Mouse (Mus musculus) lung, adult 18-20 months (tissue): ENCODE data around the gene Hspb3.

Experiments used
- DNase-seq, 2 experiments: peaks; one replicate each; pipeline ENCODE4 v3.0.0; 2022; ENCODE audit warnings: mixed read lengths in 2 of 2

Hspb3 gene

DNA sequence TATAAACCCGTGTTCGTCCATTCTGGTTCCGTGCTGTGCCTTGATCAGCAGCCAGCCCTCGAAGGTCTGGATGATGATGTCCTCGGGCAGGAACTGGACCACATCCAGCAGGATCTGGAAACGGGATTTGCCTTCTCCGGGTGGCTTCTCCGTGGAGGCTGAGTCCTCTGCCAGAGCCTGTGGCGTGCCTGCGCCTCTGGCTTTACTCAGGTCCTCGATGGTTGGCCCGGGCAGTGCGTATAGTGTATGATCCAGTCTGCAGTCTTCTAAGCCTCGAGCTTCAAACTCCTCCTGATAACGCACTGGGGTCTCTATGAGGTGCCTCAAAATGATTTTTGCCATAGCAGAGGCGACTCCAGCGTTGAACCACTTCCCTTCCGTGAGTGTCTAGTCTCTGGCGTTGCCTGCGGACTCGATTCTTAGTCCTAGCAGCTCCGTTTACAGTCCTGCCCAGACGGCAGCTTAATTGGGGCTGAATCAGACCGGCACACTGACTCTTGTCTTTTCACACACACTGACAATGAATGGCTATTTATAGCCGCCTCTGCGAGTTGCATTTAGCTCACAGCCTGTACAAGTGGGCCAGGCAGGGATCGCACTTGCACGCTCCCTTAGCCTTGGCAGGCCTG lies at the start of gene Hspb3:
TSS of gene Hspb3 (minus strand) at position 526 of the 629 bp plus-strand sequence.
- no peak for DNase-seq

DNA sequence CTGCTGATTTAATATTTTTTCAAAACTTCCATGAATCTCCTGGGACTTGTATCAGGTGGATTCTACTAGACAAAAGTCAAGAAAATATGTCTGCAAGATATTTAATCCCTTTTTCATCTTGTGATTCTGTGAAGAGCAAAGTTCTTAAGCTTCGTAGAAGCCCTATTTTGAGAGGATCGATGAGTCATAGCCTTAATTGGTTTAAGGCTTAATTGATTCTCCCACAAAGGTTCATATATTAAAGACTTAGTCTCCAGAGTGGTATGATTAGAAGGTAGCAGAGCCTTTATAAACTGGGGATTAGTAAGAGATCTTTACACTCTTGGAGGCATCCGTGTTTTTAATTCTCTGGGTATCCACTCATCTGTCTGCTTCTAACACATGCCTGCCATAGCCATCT lies 49.7 kb upstream of the Hspb3 start:
- no peak for DNase-seq

DNA sequence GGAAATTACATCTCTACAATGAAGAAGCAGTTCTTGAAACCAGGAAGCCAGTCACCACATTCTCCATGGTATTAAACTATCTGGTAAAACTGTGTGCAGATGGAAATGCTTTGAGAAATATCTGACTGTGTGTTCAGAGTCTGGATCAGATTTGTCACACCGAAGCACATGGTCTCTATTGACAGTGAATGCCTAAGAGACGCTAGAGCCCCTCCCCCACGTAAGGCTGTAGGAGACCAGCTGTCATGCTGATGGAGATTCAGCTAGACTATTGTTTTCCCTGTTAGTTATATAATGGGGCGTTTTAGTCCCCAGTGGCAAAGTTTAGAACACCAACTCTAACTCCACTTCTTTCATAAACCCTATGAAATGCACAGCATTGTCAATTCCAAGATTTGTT lies 42.7 kb upstream of the Hspb3 start:
- no peak for DNase-seq

DNA sequence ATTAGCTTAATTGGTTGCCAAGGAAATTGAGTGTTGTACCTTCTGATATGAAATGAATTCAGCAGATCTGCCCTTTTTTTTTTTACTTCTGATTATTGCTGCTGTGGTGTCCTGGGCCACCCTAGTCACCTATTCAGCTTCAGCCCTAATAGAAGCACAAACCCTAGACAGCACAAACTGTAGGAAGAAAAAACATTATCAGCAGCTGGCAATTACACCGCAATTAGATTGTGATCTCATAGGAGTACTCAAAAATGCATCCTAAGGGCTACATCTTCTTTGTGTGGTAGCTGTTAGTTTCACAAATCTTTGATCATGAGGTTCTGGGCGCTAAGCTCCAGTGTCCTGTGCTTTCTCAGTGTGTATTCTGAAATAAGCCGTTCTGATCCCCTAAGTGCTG lies 37.7 kb upstream of the Hspb3 start:
- no peak for DNase-seq

DNA sequence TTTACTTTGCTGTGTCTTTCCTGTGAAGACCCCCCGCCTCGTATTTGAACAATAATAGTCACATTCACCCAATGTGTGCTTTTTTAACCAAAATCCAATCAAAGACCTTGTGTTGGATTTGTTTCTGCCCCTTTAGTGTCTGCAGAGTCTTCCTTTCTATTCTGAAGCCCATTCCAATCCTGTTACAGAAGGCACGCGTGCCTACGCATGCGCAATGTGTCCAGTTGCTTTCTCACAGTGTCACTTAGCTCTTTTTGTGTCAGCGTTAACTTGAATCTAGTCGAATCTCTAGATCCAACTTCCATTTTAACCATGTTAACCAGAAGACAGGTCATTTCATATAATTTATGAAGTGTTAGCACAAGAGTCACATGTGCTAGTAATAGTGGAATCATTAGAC lies 36.5 kb upstream of the Hspb3 start:
- no peak for DNase-seq

DNA sequence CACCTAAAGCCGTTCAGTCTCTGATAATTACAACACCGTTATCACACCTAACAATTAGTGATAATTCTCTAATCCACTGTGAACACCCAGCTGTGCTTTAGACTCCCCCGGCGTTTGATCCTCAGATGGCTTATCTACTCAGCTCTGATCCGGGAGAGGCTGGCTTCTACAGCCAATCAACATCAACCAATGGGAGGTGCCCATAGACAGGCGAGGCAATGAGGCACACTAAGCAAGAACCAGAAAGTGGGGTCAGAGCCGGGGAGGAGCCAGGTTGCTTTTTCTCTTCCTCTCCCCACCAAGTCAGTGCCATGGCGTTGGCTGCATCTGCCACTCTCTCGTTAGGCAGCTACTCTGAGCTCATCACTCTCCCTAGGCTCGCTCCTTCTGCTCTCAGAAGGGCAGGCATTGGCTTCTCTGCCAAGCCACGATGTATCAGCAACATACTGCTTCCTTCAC lies 36.0 kb upstream of the Hspb3 start:
- DNase-seq, result no peak

DNA sequence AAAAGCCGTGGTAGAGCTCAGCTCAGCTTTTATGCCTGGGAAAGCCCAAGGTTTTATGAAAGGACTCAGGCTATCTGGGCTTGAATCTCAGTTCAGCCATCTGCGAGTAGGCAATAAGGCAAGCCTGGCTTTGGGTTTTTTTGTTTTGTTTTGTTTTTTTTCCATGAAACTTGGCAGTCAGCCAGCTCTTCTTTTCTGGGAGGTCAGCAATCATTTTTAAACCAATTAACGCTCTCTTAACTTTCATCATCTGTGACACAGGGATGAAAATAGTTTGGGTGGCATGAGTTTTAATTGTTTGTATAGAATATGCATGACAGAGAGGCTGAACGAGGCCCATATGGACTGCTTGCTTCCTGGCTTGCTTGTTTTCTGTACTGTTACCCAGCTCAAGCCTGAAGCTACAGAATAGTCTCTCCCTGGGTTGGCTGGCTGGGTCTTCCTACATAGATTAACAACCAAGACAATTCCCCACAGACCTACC lies 33.4 kb upstream of the Hspb3 start:
- DNase-seq, result no peak

DNA sequence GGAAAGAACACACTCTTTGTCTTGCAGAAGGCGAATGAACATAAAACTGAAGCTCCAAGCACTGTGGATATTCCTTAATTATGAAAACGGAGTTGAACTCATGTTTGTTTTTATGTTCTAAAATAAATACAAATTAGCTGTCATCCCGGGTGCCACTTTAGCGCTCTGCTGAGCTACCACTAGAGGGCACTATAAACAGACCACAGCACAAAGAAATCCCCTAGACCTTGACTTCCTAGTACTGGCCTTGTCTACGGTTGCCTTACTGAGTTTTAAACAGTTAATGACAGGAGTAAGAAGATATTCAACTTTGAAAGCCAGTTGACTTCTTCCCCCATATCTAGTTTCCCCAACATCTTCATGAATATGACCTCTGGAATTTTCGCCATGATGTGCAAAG lies 29.9 kb upstream of the Hspb3 start:
- DNase-seq, result peak; percentile 11 to 24

DNA sequence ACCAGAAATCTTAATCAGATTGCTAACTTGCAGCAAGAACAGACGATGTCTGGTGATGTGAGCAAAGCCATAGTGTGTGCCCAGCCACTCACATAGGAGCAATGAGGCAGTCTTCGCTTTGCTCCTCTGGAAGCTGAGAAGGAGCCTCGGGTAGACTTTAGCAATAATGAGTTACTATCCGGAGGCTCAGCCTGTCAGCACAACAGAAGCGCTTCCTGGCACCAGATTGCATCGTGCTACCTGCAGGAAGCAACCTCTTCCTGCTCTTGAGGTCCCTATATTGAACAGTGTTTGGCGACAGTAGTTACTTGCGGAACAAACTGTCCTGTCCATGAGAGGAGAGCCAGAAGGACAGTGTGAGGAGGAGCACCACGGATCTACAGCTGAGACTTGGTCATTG lies 28.2 kb upstream of the Hspb3 start:
- no peak for DNase-seq

DNA sequence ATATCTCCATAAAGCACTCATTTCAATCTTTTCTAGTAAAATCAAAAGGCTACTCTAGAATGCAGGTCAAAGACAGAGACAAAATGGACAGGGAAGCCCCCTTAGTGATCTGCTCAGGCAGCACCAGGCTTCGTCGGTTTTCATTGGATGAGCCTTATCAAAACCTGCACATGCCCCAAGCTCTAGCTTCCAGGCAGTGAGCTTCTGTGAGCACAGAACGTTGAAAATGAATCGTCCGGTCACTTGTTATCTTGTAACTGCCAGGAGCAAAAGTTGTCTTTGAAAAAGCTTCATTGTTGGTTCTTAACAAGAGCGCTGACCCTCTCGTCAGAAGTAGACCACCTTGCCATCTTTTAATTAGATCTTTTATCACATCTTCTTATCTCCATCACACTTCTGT lies 26.4 kb upstream of the Hspb3 start:
- no peak for DNase-seq

DNA sequence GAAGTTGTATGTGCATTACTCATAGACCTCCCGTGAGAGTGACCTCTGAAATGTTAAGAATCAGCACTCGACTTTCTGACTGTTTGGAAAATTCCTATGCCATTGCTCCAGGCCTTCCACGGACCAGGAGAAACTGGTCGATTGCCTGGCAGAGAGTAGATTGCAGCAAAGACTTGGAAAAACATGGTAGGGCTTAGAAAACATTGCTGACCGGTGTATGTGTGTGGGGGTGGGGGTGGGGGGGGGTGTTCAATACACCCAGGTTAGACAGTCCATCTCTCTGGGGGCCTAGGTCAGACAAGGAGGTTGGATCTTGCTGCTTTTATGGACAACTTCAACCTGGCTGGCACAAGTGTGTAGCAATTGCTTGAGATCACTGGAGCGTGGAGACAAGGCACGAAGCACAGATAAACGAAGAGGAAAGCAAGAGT lies 23.2 kb upstream of the Hspb3 start:
- no peak for DNase-seq

DNA sequence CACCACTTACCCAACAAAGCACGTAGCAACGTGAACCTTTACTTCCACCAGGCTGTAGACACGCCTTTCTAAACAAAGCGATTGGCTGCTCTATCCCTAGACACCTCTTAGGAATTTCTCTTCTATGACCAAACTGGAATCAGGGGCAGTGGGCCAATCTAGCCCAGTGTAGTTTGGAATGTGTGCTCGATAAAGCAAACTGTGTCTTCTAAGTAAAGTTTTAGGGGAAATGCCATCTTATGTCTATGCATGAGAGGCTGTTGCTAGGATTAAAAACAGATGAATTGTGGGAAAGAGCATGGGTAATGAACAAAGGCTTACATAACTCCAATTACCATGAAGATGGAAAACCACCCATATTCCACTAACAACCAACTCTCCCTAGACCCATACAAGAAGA lies 19.3 kb upstream of the Hspb3 start:
- no peak for DNase-seq

DNA sequence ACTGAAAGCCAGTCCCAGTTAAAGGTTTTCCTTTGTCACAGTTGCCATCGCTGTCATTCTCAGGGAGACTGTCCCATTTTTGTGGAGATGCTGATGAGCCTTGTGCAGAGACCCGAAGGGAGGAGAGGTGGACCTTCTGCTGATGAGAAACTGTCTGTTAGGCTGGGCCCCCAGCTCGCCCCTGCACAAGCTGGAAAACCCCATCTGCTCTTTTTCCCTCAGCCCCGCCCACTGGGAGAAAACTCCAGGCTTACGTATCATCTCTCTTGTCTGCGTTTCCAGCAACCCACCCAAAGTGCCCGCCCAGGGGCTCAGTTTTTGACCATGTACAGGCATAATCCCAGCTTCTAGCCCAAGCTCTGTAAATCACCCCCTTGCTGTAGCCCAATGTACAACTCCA lies 17.2 kb upstream of the Hspb3 start:
- no peak for DNase-seq

DNA sequence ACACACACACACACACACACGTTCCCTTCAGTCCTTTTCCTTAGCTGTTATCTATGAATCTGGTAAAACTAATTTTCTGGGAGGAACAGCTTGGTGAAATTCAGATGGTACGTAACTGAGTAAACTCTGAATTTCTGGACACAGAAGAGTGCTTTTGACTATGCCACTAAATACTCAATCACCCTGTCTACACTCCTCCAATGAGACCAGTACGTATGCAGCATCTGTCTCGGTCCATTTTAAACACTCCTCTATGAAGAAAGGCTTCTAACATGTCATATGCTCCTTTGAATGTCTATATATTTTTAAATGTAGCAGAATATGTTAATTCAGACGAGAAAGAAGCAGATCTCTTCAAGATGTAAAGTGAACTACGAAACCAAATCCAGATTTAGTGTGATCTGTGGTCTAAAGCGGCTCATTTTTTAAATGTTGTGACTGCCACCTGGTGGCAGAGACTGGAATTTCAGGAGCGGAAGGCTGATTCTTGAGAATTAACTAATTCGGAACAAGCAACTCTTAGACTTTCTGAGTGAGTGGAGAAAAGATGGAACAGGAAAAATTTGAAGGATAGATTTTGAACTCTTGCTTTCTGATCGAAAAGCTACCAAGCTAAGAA lies 6.1 kb upstream of the Hspb3 start:
- peak; percentile 31 to 36 for DNase-seq

DNA sequence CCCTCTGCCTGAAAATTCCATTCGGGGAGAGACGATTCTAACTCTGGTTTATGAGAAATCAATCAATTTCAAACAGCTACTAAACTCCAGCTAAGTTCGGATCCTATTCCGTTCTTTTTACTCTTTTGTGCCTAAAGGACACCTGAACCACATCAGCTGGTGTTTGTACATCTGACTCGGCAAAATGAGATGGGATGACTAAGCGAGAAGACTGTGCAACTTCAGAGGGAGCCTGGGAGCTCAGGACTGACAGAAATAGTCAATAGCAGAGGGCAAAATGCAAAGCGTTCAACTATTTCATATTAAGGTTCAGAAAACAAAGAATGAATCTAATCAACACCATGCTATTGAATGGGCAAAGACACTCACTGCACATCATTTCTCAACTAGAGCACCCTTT lies 407 bp upstream of the Hspb3 start:
- DNase-seq, result no peak

DNA sequence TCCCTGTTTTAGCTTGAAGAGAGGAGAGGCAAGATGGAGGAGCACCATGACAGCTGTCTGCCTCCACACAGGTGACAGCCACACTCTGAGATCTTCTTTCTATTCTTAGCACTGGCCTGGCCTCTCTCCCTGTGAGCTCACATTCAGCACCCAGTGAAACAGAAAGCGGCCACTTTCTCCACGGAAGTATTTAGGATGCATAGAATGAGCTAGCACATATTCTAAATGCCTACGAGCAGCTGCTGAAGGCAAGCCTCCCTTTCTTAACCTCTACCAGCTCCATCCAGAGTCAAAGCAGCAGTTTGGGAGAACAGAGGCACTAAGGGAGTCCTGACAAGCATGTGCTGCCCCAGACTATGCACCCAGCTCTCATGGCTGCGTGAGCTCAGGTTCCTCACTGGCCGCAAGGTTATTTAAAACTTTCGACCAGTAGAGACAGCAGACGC lies 1.6 kb downstream of the Hspb3 start:
- no peak for DNase-seq

DNA sequence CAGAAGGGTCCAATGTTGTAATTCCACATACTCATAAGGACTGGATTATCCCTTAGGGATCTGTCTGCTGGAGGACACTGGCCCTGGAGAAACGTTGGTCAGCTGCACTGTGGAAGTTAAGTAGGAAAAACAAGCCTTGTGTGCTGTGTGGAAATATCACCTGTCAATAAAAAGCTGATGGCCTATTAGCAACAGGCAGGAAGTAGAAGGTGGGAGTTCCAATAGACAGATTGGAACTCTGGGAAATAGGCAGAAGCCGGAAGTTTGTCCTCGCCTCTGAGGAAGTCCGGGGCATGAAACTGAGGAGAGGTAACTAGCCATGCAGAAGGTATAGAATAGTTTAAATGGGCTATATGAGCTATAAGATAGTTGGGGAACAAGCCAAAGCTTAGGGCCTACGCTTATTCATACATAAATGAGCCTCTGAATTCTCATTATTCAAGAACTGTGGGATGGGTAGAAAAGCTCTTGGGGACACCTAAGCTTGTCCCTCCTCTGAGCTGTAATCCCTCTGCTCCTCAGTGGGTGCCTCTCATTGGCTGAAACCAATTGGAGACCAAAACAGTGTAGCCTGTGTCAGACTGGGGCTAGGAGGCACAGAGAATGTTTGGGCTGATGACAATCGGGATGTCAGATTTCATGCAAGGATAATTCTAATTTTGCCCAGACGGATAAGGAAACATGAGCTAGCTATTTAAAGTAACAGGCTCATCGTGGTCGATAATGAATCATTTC lies 2.7 kb downstream of the Hspb3 start:
- DNase-seq, result no peak

DNA sequence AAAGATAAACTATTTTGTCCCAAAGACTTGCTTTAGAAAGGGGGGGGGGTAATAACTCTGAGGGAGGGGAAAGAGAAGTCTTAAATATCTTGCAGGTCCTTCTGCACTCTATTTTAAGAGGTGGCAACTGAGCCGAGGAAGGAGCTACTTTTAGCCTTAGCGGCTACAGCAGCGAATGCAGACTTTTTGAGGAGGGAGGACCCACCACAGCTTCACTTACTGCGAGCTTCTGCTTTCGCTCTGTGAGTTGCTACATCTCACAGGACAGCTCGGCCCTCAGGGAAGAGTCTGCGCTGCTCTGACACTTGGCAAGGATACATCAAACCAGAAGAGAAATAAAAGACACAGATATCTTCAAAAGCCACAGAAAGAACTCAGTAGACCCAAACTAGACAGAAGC lies 6.3 kb downstream of the Hspb3 start:
- no peak for DNase-seq

DNA sequence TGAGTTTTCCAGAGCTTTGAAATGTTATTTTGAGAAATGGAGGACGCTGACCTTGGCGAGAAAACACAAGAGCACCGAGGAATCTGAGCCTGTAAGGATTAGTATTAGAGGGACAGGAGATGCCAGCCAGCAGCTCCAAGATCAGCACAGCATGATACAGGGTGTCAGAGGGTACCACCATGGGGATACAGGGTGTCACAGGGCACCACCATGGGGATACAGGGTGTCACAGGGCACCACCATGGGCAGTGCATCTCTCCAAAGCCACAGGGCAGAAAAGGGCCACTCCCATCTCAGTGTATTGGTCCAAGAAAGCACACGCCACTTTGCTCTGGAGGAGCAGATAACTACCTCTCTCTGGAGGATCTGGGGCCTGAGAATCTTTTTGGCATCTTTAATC lies 6.8 kb downstream of the Hspb3 start:
- no peak for DNase-seq

DNA sequence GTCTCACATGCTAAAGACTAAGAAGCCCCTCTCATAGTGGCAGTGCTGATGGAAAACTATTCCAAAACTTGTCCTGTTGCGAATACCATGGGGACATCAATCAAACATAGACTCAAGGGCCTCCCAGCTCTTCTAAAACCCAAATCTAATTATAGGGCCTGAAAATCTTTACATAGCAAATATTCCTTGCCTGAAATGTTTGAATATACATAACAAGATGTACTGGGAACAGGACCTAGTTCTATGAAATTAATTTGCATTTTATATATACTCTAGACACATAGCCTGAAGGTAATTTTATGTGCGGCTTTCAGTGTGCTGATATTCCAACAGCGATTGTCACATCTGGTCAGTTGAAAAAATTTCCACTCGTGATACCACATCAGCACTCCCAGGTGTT lies 8.0 kb downstream of the Hspb3 start:
- DNase-seq, result no peak

DNA sequence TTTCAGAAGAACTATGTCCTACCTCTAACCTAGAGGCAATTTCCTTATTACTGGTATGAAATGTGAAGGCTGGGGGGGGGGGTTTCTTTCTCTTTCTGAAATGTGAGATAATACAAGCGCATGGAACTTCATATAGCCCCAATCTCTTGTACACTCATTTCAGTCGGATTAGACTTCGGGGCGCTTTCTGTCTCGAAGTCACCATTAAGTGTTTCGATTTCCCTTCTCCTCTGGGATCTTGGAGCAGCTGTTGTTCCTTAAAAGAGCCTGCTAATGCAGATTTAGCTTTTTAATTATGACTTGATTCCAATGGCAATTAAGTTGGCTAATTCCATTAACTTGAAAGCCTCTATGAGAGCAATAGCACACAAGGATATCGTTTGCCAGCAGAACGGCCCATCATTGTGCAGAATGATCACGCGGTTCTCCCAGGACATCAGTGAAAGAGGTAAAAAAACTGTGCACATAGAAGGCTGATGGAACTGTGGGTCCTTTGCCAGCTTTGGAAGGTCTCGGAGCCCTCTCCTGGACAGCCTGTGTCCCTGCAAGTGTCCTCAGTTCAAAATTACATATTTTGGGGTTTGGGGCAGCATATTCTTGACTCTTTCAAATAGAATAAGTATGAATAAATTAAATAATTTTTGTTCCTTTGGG lies 22.4 kb downstream of the Hspb3 start:
- no peak for DNase-seq

DNA sequence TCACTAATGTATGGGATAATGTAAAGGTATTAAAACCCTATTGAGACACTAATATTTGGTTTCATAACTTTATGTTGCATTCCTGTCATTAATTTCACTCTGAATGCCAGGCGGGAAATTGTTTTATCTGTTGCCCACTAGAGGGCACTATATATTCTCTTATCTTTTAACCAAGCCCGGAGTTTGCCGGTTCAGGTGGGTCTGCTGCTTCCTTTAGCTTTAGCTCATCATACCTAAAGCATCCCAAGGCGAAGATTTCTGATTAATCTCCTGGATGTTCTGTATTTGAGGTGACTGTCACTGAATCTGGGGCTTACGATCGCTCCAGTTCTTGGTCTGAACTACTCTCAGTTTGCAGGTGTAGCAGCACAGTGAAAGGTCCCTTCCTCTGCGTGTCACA lies 24.6 kb downstream of the Hspb3 start:
- DNase-seq, result no peak

DNA sequence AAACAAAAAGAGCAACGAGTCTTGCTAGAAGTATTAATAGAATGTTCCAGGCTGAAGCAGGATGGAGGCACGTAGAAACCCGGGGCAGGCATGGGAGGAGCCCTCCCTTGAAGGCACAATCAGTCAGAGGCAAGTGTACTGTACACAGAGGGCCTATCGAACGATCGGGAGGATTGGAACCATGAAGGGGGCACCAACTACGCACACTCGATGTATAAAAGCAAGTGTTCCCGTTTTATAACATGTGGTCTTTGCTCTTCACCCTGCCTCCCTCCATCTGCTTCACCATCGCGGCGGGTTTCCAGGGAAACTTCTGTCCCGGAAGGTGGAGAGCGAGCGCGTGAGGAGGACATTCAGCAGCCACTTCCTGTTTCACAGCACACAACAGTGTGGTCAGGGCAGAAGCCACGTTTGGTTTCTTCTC lies 27.7 kb downstream of the Hspb3 start:
- DNase-seq, result peak in 1 of 2 experiments; percentile 27
